Mouse (Mus musculus): ENCODE measurements at regions not wholly inside any gene's neighbourhood (a gene's known extent, or its start where the extent isn't known, plus 50 kb on each side); places are given as distances from the start of the nearest gene placed in this dataset.

DNA sequence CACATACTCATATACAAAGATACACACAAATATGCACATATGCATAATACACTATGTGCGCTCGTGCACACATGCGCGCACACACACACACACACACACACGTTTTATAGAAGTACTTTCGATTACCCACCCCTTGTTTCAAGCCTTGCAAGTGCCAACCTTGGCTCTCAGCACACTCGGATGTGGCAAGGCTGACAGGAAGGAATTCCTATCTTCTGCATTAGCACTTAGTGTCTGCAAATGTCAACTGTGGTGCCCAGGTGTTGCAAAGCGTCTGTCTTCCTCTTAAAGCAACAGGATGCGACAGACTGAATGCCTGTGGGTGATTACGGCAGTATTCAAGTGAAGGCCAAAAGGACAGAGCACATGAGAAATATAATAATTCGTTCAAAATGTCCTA lies 233.3 kb downstream of the Sox4 start:
- DNase-seq: no peak
- no peak for ATAC-seq
- Histone ChIP-seq H3K4me2 (ENCODE audit: low read depth, low read length) (no peak overlapping the region), H3K9me3 (ENCODE audit: low read length) (no peaks in the 10 kb centered on the region), H3K9ac (replicated peaks) (no peak overlapping the region), H3K4me1 (ENCODE audit: insufficient read depth) (no peaks in the 10 kb centered on the region), H3K36me3 (replicated peaks; ENCODE audit: insufficient read depth, low read length) (no peaks in the 10 kb centered on the region), H3K27me3 (ENCODE audit: insufficient read depth, low read length) (no peaks in the 10 kb centered on the region), H3K27ac (ENCODE audit: low read depth) (no peak overlapping the region), H3K4me3 (ENCODE audit: low read depth, low read length) (no peak overlapping the region)
- WGBS (ENCODE audit: insufficient replicate concordance): 55% methylated on average over 11 of the region's 11 CpGs
- TF ChIP-seq EP300 (IDR thresholded peaks at IDR 0.05; ENCODE audit: low read depth) (no peak), CTCF (IDR thresholded peaks at IDR 0.05; ENCODE audit: low read depth) (no peak)

- no peaks in the 10 kb centered on the region for H3K36me3 ChIP-seq (replicated peaks; ENCODE audit: insufficient read depth, low read length)
- no peaks in the 10 kb centered on the region for H3K27me3 ChIP-seq (ENCODE audit: insufficient read depth, low read length)
- no peak overlapping the region for H3K4me3 ChIP-seq (ENCODE audit: low read depth, low read length)
- TF ChIP-seq EP300 (IDR thresholded peaks at IDR 0.05; ENCODE audit: low read depth) (no peak), CTCF (IDR thresholded peaks at IDR 0.05; ENCODE audit: low read depth) (no peak)
- H3K27ac ChIP-seq (ENCODE audit: low read depth): no peak overlapping the region
- no peak overlapping the region for H3K9ac ChIP-seq (replicated peaks)
- 67% methylated on average over 5 of the region's 5 CpGs for WGBS (ENCODE audit: insufficient replicate concordance)
- no peaks in the 10 kb centered on the region for H3K4me1 ChIP-seq (ENCODE audit: insufficient read depth)
- no peak overlapping the region for H3K4me2 ChIP-seq (ENCODE audit: low read depth, low read length)
- H3K9me3 ChIP-seq (ENCODE audit: low read length): no peaks in the 10 kb centered on the region
- no peak for ATAC-seq
- no peak for DNase-seq
Measured at GRCm38 (mm10) chr13:28718868-28719265, 234.6 kb downstream of the Sox4 start.

DNA sequence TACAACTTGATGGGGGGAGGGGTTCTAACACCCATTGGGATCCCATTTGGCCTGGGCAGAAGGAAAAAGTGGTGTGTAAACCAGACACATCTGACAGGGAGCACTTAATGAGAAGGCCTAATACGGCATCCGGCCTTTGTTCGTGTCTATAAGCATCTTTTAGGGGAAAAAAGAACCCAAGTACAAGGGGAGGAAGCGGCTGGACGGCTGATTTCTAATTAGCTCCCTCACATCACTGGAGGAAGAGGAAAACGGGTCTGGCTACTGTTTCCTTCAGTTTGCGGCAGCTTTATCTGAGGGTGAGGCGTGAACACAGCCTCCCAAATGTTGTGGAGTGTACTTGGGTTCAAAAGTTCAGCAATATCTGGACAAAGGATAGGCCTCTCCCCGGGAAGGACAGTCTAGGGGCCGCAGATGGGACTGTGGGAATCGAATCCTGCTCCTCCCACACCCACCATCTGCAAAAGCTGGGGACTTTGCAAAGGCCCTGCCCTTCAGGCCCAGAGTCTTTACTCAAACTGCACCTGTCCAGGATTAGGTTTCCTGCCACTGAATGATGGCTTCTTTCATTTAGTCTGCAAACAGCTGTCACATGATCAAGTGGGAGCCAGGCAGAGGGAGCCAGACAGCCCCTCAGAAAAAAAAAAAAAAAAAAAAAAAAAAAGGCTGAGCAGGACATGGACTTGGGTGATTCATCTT lies 235.2 kb downstream of the Sox4 start:
- no peak overlapping the region for H3K4me2 ChIP-seq (ENCODE audit: low read depth, low read length)
- H3K36me3 ChIP-seq (replicated peaks; ENCODE audit: insufficient read depth, low read length): no peaks in the 10 kb centered on the region
- TF ChIP-seq EP300 (IDR thresholded peaks at IDR 0.05; ENCODE audit: low read depth) (no peak; the same call in 1 of the 2 replicates), CTCF (IDR thresholded peaks at IDR 0.05; ENCODE audit: low read depth) (no peak)
- no peak overlapping the region for H3K4me3 ChIP-seq (ENCODE audit: low read depth, low read length)
- ATAC-seq: peak; percentile 44; the same call in 1 of the 2 replicates
- WGBS (ENCODE audit: insufficient replicate concordance): 32% methylated on average over 11 of the region's 11 CpGs
- no peaks in the 10 kb centered on the region for H3K27me3 ChIP-seq (ENCODE audit: insufficient read depth, low read length)
- H3K4me1 ChIP-seq (ENCODE audit: insufficient read depth): no peaks in the 10 kb centered on the region
- H3K9me3 ChIP-seq (ENCODE audit: low read length): no peaks in the 10 kb centered on the region
- DNase-seq: no peak
- no peak overlapping the region for H3K9ac ChIP-seq (replicated peaks)
- no peak overlapping the region for H3K27ac ChIP-seq (ENCODE audit: low read depth)

DNA sequence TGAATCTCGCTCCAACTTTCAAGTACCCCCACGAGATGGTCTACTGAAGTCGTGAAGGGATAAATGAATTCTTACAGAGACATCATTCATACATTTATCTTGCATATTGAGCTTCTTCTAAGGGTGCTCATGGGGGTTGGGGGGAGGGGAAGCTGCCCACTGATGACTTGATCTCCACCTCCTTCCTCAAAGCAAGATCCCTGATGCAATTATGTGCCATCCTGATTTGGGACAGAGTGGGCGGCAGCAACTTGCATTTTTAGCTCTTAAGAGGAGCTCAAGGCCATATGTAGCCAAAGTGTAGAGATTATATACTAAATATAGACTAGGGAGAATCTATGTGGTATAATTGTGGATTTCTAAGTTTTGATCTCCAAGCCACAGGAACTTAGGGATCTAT lies 236.1 kb downstream of the Sox4 start:
- H3K36me3 ChIP-seq (replicated peaks; ENCODE audit: insufficient read depth, low read length): no peaks in the 10 kb centered on the region
- 86% methylated on average over 4 of the region's 4 CpGs for WGBS (ENCODE audit: insufficient replicate concordance)
- no peaks in the 10 kb centered on the region for H3K4me1 ChIP-seq (ENCODE audit: insufficient read depth)
- TF ChIP-seq EP300 (IDR thresholded peaks at IDR 0.05; ENCODE audit: low read depth) (no peak), CTCF (IDR thresholded peaks at IDR 0.05; ENCODE audit: low read depth) (no peak)
- no peak overlapping the region for H3K4me3 ChIP-seq (ENCODE audit: low read depth, low read length)
- DNase-seq: no peak
- no peak overlapping the region for H3K4me2 ChIP-seq (ENCODE audit: low read depth, low read length)
- no peaks in the 10 kb centered on the region for H3K27me3 ChIP-seq (ENCODE audit: insufficient read depth, low read length)
- no peak overlapping the region for H3K9ac ChIP-seq (replicated peaks)
- no peaks in the 10 kb centered on the region for H3K9me3 ChIP-seq (ENCODE audit: low read length)
- no peak for ATAC-seq
- no peak overlapping the region for H3K27ac ChIP-seq (ENCODE audit: low read depth)

DNA sequence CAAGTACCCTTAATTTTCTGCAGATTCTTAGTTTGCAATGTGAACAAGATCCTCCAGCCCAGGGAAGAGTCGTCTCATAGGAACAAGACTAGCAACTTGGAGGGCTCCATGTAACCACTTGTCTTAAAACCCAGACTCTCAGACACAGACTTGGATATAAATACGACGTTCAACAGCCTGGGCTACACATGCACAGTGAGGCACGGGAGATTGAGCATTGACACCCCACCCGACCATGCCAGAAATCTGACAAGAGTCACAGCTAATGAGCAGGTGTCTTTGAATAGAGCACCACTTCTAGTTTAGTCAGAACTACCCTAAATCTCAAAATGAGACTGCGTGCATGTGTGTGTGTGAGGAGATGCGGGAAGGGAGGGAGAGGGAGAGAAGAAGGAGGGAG lies 243.5 kb downstream of the Sox4 start:
- no peak overlapping the region for H3K4me2 ChIP-seq (ENCODE audit: low read depth, low read length)
- no peaks in the 10 kb centered on the region for H3K9me3 ChIP-seq (ENCODE audit: low read length)
- H3K36me3 ChIP-seq (replicated peaks; ENCODE audit: insufficient read depth, low read length): no peaks in the 10 kb centered on the region
- TF ChIP-seq EP300 (IDR thresholded peaks at IDR 0.05; ENCODE audit: low read depth) (no peak), CTCF (IDR thresholded peaks at IDR 0.05; ENCODE audit: low read depth) (no peak)
- WGBS (ENCODE audit: insufficient replicate concordance): 75% methylated on average over 7 of the region's 7 CpGs
- DNase-seq (no peak), ATAC-seq (no peak)
- H3K9ac ChIP-seq (replicated peaks): no peak overlapping the region
- no peak overlapping the region for H3K27ac ChIP-seq (ENCODE audit: low read depth)
- no peaks in the 10 kb centered on the region for H3K4me1 ChIP-seq (ENCODE audit: insufficient read depth)
- H3K27me3 ChIP-seq (ENCODE audit: insufficient read depth, low read length): no peaks in the 10 kb centered on the region
- H3K4me3 ChIP-seq (ENCODE audit: low read depth, low read length): no peak overlapping the region

- no peak overlapping the region for H3K27ac ChIP-seq (ENCODE audit: low read depth)
- no peak for DNase-seq
- no peak for ATAC-seq
- H3K4me3 ChIP-seq (ENCODE audit: low read depth, low read length): no peak overlapping the region
- no peaks in the 10 kb centered on the region for H3K4me1 ChIP-seq (ENCODE audit: insufficient read depth)
- no peak for TF ChIP-seq EP300 (IDR thresholded peaks at IDR 0.05; ENCODE audit: low read depth)
- no peak for TF ChIP-seq CTCF (IDR thresholded peaks at IDR 0.05; ENCODE audit: low read depth)
- 20% methylated on average over 1 of the region's 1 CpGs for WGBS (ENCODE audit: insufficient replicate concordance)
- no peaks in the 10 kb centered on the region for H3K27me3 ChIP-seq (ENCODE audit: insufficient read depth, low read length)
- H3K9me3 ChIP-seq (ENCODE audit: low read length): no peaks in the 10 kb centered on the region
- H3K9ac ChIP-seq (replicated peaks): no peak overlapping the region
- no peak overlapping the region for H3K4me2 ChIP-seq (ENCODE audit: low read depth, low read length)
- H3K36me3 ChIP-seq (replicated peaks; ENCODE audit: insufficient read depth, low read length): no peaks in the 10 kb centered on the region
Measured at GRCm38 (mm10) chr13:28701309-28701708, 252.2 kb downstream of the Sox4 start.
